Mouse (Mus musculus): ENCODE results near the gene Zmat3.

DNA sequence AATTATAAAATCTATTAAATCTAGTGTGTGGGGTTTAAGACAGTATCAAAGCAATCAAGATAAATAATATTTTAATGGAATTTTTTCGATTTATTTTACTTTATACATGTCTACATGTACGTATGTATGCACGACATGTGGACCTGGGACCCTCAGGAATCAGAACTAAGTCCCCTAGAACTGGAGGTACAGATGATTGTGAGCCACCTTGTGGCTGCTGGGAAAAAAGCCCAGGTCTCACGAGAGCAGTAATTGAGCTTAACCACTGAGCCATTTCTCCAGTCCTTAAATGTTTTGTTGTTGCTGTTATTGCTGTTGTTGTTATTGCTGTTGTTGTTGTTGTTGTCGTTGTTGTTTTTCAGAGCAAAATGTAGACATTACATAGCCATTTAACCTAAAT is 21.0 kb downstream of the Zmat3 start:
- TF ChIP-seq GATA1 (IDR thresholded peaks at IDR 0.05; ENCODE audit: borderline replicate concordance, low read length) (no peak), FLI1 (IDR thresholded peaks at IDR 0.05; ENCODE audit: low read length) (no peak)

Measured in megakaryocyte, embryonic 14.5 days (primary cell).